Mouse (Mus musculus) neural tube, postnatal 0 days (tissue): Measurements from ENCODE around the gene Asap3. TPM values are rescaled to one million over a fixed set of nuclear protein-coding genes. Genes with fewer than 3 reads are reported as not detected.

Experiments used
- polyA plus RNA-seq: library from polyadenylated mRNA; unstranded; fragments of >200 nt; fragmentation: Nextera tagmentation; extraction: Ambion mirVana; gene quantifications from 2 replicates; pipeline ENCODE4 v1.2.1, GENCODE M21; 2015

Gene Asap3
- 4.9 and 5.4 TPM in 2 replicates for polyA plus RNA-seq

GRCm38 (mm10) chr4:136206033-136206893 is at the start of gene Asap3:
Gene Asap3 (plus strand): TSS chr4:136206365.

DNA sequence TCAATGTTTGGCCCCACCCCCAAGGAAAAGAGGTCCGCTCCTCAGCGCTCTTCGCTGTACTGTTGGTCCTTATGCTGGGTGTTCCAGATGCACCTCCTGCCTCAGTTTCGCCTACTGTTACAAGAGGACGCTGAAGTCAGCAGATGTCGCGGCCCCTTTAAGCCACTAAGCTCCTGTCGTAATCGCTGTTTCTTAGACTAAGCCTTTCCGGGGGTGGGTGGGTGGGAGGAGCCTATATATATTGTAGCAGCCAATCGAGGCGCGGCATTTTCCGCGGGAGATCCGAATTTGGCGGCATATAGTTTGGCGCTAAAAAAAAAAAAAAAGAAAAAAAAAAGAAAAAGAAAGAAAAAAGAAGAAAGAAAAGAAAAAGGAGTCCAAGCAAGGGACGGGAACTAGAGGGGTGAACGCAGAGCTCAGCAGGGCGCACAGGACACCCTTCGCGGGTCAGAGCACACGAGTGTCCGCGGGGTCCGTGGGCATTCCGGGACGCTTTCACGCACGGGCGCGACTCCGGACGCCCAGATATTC is 34.1 kb upstream of the Asap3 start, which contains the start of gene E2f2:
Gene E2f2 (plus strand): TSS at position 384 of the 531 bp plus-strand sequence.

GRCm38 (mm10) chr4:136247729-136248463 is 41.7 kb downstream of the Asap3 start, which contains the start of gene Tcea3:
Gene Tcea3 (plus strand): TSS chr4:136247729.

DNA sequence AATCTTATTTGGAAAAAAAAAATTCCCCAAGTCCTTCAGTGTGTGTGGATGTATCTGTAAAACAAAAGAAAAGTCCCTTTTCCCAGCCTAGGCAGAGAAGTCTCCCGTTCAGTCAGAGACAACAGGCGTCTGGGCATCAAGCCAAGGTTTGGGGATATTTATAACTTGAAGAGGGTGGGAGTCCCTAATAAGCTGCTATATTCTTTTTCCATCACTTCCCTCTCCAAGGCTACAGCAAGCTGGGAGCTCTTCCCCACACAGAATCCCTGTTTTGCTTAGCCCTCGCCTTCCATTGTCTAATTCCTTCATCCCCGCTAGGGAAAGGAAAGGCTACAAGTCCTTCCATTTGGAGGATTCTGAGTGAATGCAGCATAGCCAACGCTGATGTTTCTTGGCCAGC is 78.3 kb downstream of the Asap3 start, which contains the start of gene Zfp46:
Gene Zfp46 (plus strand): TSS at position 229 of the 400 bp plus-strand sequence.

Other genes starting within 250 kb of the Asap3 start
- 44.5 and 47.9 TPM in 2 replicates for gene Gale, start 242.6 kb upstream of the Asap3 start, polyA plus RNA-seq
- 171 and 198 TPM in 2 replicates for gene Lypla2, start 233.7 kb upstream of the Asap3 start, polyA plus RNA-seq
- 89.3 and 92.2 TPM in 2 replicates for gene Pithd1, start 219.1 kb upstream of the Asap3 start, polyA plus RNA-seq
- 17.7 and 19.3 TPM in 2 replicates for gene Eloa, start 184.6 kb upstream of the Asap3 start, polyA plus RNA-seq
- gene Rpl11, start 152.9 kb upstream of the Asap3 start, polyA plus RNA-seq = 275 and 299 TPM in 2 replicates
- 271 and 312 TPM in 2 replicates for gene Id3, start 62.9 kb upstream of the Asap3 start, polyA plus RNA-seq
- 0.99 and 2.7 TPM in 2 replicates for gene E2f2, start 34.0 kb upstream of the Asap3 start, polyA plus RNA-seq
- 1.9 and 3.7 TPM in 2 replicates for gene Tcea3, start 41.4 kb downstream of the Asap3 start, polyA plus RNA-seq
- gene Zfp46, start 78.3 kb downstream of the Asap3 start, polyA plus RNA-seq = 22.0 and 23.5 TPM in 2 replicates
- 139 and 155 TPM in 2 replicates for gene Hnrnpr, start 104.6 kb downstream of the Asap3 start, polyA plus RNA-seq
- 4.9 and 7.0 TPM in 2 replicates for gene Htr1d, start 217.2 kb downstream of the Asap3 start, polyA plus RNA-seq